Mouse (Mus musculus): ENCODE results near the gene Plagl1. TPM values are rescaled to one million over a fixed set of nuclear protein-coding genes. Genes with fewer than 3 reads are reported as not detected.
"Not testable (repeated sequence)": the region's sequence is repeated elsewhere in the genome, so short reads cannot be mapped to it uniquely, and the experiment has no call there.

Plagl1 gene
- polyA plus RNA-seq (2014; fragmentation: Nextera tagmentation; extraction: Ambion mirVana) = 40.8 and 44.1 TPM in 2 replicates

GRCm38 (mm10) chr10:13060021-13060668, at the start of gene Plagl1:
Gene Plagl1 (plus strand): TSS chr10:13060504.
- Histone ChIP-seq H3K27me3 (ENCODE audit: control insufficient read depth, insufficient read depth, low read length) (peaks cover 37% of the 10 kb centered on the region), H3K4me1 (replicated peaks; ENCODE audit: control insufficient read depth, insufficient read depth, low read length) (no peaks in the 10 kb centered on the region; the same call in 1 of the 2 replicates), H3K4me2 (replicated peaks) (peak within 1 kb of the TSS; percentile 78), H3K9ac (peak within 1 kb of the TSS; percentile 57), H3K36me3 (replicated peaks; ENCODE audit: control insufficient read depth, insufficient read depth) (no peaks in the 10 kb centered on the region), H3K9me3 (ENCODE audit: control insufficient read depth, low read length) (no peaks in the 10 kb centered on the region), H3K27ac (no peak within 1 kb of the TSS), H3K4me3 (replicated peaks; ENCODE audit: low read length) (peak within 1 kb of the TSS; percentile 42)
- ATAC-seq (ENCODE audit: low FRiP score) (no peak), DNase-seq (ENCODE audit: low spot score) (no peak)
- 62% methylated on average over 11 of the region's 11 CpGs for whole genome bisulfite sequencing

GRCm38 (mm10) chr10:13014026-13014425, 46.3 kb upstream of the Plagl1 start:
- DNase-seq (ENCODE audit: low spot score) (no peak), ATAC-seq (ENCODE audit: low FRiP score) (no peak)
- 70% methylated on average over 7 of the region's 7 CpGs for WGBS
- peaks cover 8% of the 10 kb centered on the region for H3K4me1 ChIP-seq (replicated peaks; ENCODE audit: control insufficient read depth, insufficient read depth, low read length)
- H3K27ac ChIP-seq = no peak overlapping the region
- H3K27me3 ChIP-seq (ENCODE audit: control insufficient read depth, insufficient read depth, low read length) = no peaks in the 10 kb centered on the region
- no peaks in the 10 kb centered on the region for H3K9me3 ChIP-seq (ENCODE audit: control insufficient read depth, low read length)
- H3K9ac ChIP-seq = no peak overlapping the region
- 0 out of 2 replicates have a peak, but pooled peaks cover 9% of the 10 kb centered on the region for H3K36me3 ChIP-seq (replicated peaks; ENCODE audit: control insufficient read depth, insufficient read depth)
- no peak overlapping the region for H3K4me3 ChIP-seq (replicated peaks; ENCODE audit: low read length)
- no peak overlapping the region for H3K4me2 ChIP-seq (replicated peaks)

GRCm38 (mm10) chr10:13016573-13016972, 43.7 kb upstream of the Plagl1 start:
- Histone ChIP-seq H3K9me3 (ENCODE audit: control insufficient read depth, low read length) (no peaks in the 10 kb centered on the region), H3K4me3 (replicated peaks; ENCODE audit: low read length) (no peak overlapping the region), H3K9ac (no peak overlapping the region), H3K36me3 (replicated peaks; ENCODE audit: control insufficient read depth, insufficient read depth) (no peaks in the 10 kb centered on the region), H3K27ac (no peak overlapping the region), H3K27me3 (ENCODE audit: control insufficient read depth, insufficient read depth, low read length) (no peaks in the 10 kb centered on the region), H3K4me2 (replicated peaks) (no peak overlapping the region), H3K4me1 (replicated peaks; ENCODE audit: control insufficient read depth, insufficient read depth, low read length) (no peaks in the 10 kb centered on the region)
- ATAC-seq (ENCODE audit: low FRiP score) (peak; percentile 61; the same call in 1 of the 2 replicates), DNase-seq (ENCODE audit: low spot score) (peak; percentile 92)
- 29% methylated on average over 4 of the region's 4 CpGs for WGBS

GRCm38 (mm10) chr10:13018510-13018909, 41.8 kb upstream of the Plagl1 start:
- H3K36me3 ChIP-seq (replicated peaks; ENCODE audit: control insufficient read depth, insufficient read depth) = no peaks in the 10 kb centered on the region
- no peak overlapping the region for H3K27ac ChIP-seq
- no peak overlapping the region for H3K4me3 ChIP-seq (replicated peaks; ENCODE audit: low read length)
- WGBS = 59% methylated on average over 7 of the region's 7 CpGs
- DNase-seq (ENCODE audit: low spot score) = peak; percentile 62
- H3K9ac ChIP-seq = no peak overlapping the region
- H3K4me1 ChIP-seq (replicated peaks; ENCODE audit: control insufficient read depth, insufficient read depth, low read length) = no peaks in the 10 kb centered on the region
- H3K27me3 ChIP-seq (ENCODE audit: control insufficient read depth, insufficient read depth, low read length) = no peaks in the 10 kb centered on the region
- H3K9me3 ChIP-seq (ENCODE audit: control insufficient read depth, low read length) = no peaks in the 10 kb centered on the region
- peak; percentile 39; the same call in 1 of the 2 replicates for ATAC-seq (ENCODE audit: low FRiP score)
- H3K4me2 ChIP-seq (replicated peaks) = no peak overlapping the region

GRCm38 (mm10) chr10:13019026-13019425, 41.3 kb upstream of the Plagl1 start:
- no peak overlapping the region for H3K4me2 ChIP-seq (replicated peaks)
- no peak overlapping the region for H3K9ac ChIP-seq
- no peaks in the 10 kb centered on the region for H3K4me1 ChIP-seq (replicated peaks; ENCODE audit: control insufficient read depth, insufficient read depth, low read length)
- H3K27me3 ChIP-seq (ENCODE audit: control insufficient read depth, insufficient read depth, low read length) = no peaks in the 10 kb centered on the region
- no peaks in the 10 kb centered on the region for H3K36me3 ChIP-seq (replicated peaks; ENCODE audit: control insufficient read depth, insufficient read depth)
- WGBS = 79% methylated on average over 5 of the region's 5 CpGs
- H3K4me3 ChIP-seq (replicated peaks; ENCODE audit: low read length) = no peak overlapping the region
- ATAC-seq (ENCODE audit: low FRiP score) (no peak), DNase-seq (ENCODE audit: low spot score) (no peak)
- H3K27ac ChIP-seq = no peak overlapping the region
- H3K9me3 ChIP-seq (ENCODE audit: control insufficient read depth, low read length) = no peaks in the 10 kb centered on the region

- Histone ChIP-seq H3K4me3 (replicated peaks; ENCODE audit: low read length) (no peak overlapping the region), H3K9ac (no peak overlapping the region), H3K9me3 (ENCODE audit: control insufficient read depth, low read length) (no peaks in the 10 kb centered on the region), H3K27me3 (ENCODE audit: control insufficient read depth, insufficient read depth, low read length) (no peaks in the 10 kb centered on the region), H3K27ac (no peak overlapping the region), H3K4me1 (replicated peaks; ENCODE audit: control insufficient read depth, insufficient read depth, low read length) (no peaks in the 10 kb centered on the region), H3K36me3 (replicated peaks; ENCODE audit: control insufficient read depth, insufficient read depth) (no peaks in the 10 kb centered on the region), H3K4me2 (replicated peaks) (no peak overlapping the region)
- ATAC-seq (ENCODE audit: low FRiP score) (no peak), DNase-seq (ENCODE audit: low spot score) (no peak)
- WGBS = 93% methylated on average over 4 of the region's 4 CpGs
These were observed 38.2 kb upstream of the Plagl1 start for GRCm38 (mm10) chr10:13022103-13022502.

- H3K4me1 ChIP-seq (replicated peaks; ENCODE audit: control insufficient read depth, insufficient read depth, low read length); H3K9me3 ChIP-seq (ENCODE audit: control insufficient read depth, low read length): not testable (repeated sequence)
- WGBS = 78% methylated on average over 3 of the region's 3 CpGs
These were observed 36.3 kb upstream of the Plagl1 start for GRCm38 (mm10) chr10:13023985-13024384.

GRCm38 (mm10) chr10:13027702-13028101, 32.6 kb upstream of the Plagl1 start:
- Histone ChIP-seq H3K4me1 (replicated peaks; ENCODE audit: control insufficient read depth, insufficient read depth, low read length) (no peaks in the 10 kb centered on the region), H3K4me3 (replicated peaks; ENCODE audit: low read length) (no peak overlapping the region), H3K4me2 (replicated peaks) (no peak overlapping the region), H3K36me3 (replicated peaks; ENCODE audit: control insufficient read depth, insufficient read depth) (no peaks in the 10 kb centered on the region), H3K9ac (no peak overlapping the region), H3K9me3 (ENCODE audit: control insufficient read depth, low read length) (no peaks in the 10 kb centered on the region), H3K27ac (no peak overlapping the region), H3K27me3 (ENCODE audit: control insufficient read depth, insufficient read depth, low read length) (no peaks in the 10 kb centered on the region)
- DNase-seq (ENCODE audit: low spot score) (no peak), ATAC-seq (ENCODE audit: low FRiP score) (no peak)
- WGBS = 92% methylated on average over 5 of the region's 5 CpGs

More at GRCm38 (mm10) chr10:13023985-13024384, 36.3 kb upstream of the Plagl1 start:
- H3K27me3 ChIP-seq (ENCODE audit: control insufficient read depth, insufficient read depth, low read length); ATAC-seq (ENCODE audit: low FRiP score); H3K4me2 ChIP-seq (replicated peaks); H3K9ac ChIP-seq; H3K36me3 ChIP-seq (replicated peaks; ENCODE audit: control insufficient read depth, insufficient read depth); H3K27ac ChIP-seq; DNase-seq (ENCODE audit: low spot score); H3K4me3 ChIP-seq (replicated peaks; ENCODE audit: low read length): not testable (repeated sequence)

GRCm38 (mm10) chr10:13028215-13028614, 32.1 kb upstream of the Plagl1 start:
- H3K9me3 ChIP-seq (ENCODE audit: control insufficient read depth, low read length) = no peaks in the 10 kb centered on the region
- DNase-seq (ENCODE audit: low spot score) (no peak), ATAC-seq (ENCODE audit: low FRiP score) (no peak)
- H3K36me3 ChIP-seq (replicated peaks; ENCODE audit: control insufficient read depth, insufficient read depth) = no peaks in the 10 kb centered on the region
- H3K4me1 ChIP-seq (replicated peaks; ENCODE audit: control insufficient read depth, insufficient read depth, low read length) = no peaks in the 10 kb centered on the region
- H3K4me2 ChIP-seq (replicated peaks) = no peak overlapping the region
- no peak overlapping the region for H3K4me3 ChIP-seq (replicated peaks; ENCODE audit: low read length)
- H3K27ac ChIP-seq = no peak overlapping the region
- H3K27me3 ChIP-seq (ENCODE audit: control insufficient read depth, insufficient read depth, low read length) = no peaks in the 10 kb centered on the region
- no peak overlapping the region for H3K9ac ChIP-seq
- 87% methylated on average over 1 of the region's 1 CpGs for WGBS

All from hindbrain, embryonic 14.5 days (tissue).